Mouse (Mus musculus) T-cell, adult 66 days (primary cell): ENCODE measurements around the gene Gm29049. TPM values are rescaled to one million over a fixed set of nuclear protein-coding genes. Genes with fewer than 3 reads are reported as not detected.

Experiments
- total RNA-seq, 2 experiments: library from RNA; stranded (reverse); gene quantifications; 3 replicates in 1 of 2; 4 replicates in 1 of 2; pipeline ENCODE4 v1.2.4; 2023

Gene Gm29049
- not detected for total RNA-seq

GRCm38 (mm10) chrY:7997068-7997467 lies at the start of gene Gm29049:
Gene Gm29049 (minus strand): TSS chrY:7997168.

Other genes starting within 250 kb of the Gm29049 start
- not detected for gene Gm20825, start 74.3 kb upstream of the Gm29049 start, total RNA-seq